Mouse (Mus musculus) bone marrow, adult 2 months (tissue): ENCODE data around the gene Amer2.

Experiments
- CTCF ChIP-seq: fragments of 200-500 bp; IDR thresholded peaks from 2 replicates; pipeline ENCODE4 v1.5.1; 2011; ENCODE audit warnings: low read length, control low read depth; ENCODE audit not compliant: control insufficient read depth, insufficient read depth
- POLR2A ChIP-seq: fragments of 200-500 bp; IDR thresholded peaks from 2 replicates; pipeline ENCODE4 v1.6.1; 2011; ENCODE audit warnings: low read depth, mild to moderate bottlenecking, control low read depth, low read length, borderline replicate concordance; ENCODE audit not compliant: control insufficient read depth

DNA sequence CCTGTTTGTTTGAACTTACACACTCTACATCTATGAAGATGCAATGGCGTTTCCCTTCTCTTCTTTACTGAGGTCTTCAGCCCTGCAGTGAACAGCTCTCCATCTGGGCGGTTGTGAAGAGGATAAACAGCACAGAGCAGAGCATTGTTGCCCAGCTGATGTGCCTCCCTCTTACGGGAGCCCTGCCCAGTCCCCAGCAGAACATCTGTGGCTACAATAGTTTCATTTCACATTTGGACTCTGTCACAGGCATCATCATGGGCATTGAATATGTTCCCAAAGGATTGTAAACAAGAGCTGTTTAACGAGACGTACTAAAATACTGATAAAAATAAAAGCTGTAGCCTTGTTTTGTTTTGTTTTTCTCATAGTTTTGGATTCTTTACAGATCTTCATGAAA, 14.7 kb upstream of the Amer2 start:
- TF ChIP-seq CTCF (no peak), POLR2A (no peak)
